In genomic region chr7:49809562-49809961, GRCm38 (mm10) we compare ENCODE assay signal across 21 mouse cellular contexts.
"Had no signal": no experiment of that assay in that cellular context is flagged by ENCODE, and none has a peak within 500 bp of the region (broad histone marks: within the 10 kb centered on the region; RNA-seq: fewer than 3 reads in every experiment).

No protein-coding gene starts in this region.

- ATAC-seq: liver, embryonic 12.5 days had no signal

- H3K4me2 ChIP-seq: limb, embryonic 13.5 days; liver, embryonic 12.5 days; liver, embryonic 15.5 days; lung, embryonic 15.5 days; midbrain, embryonic 11.5 days had no signal

- H3K27me3 ChIP-seq: limb, embryonic 13.5 days; liver, embryonic 12.5 days; liver, embryonic 15.5 days; lung, embryonic 15.5 days had no signal

- H3K4me1 ChIP-seq: limb, embryonic 10.5 days; limb, embryonic 13.5 days; lung, embryonic 15.5 days had no signal

- H3K27ac ChIP-seq: layer of hippocampus, adult 2 months; limb, embryonic 10.5 days; limb, embryonic 13.5 days; liver, embryonic 12.5 days; liver, embryonic 15.5 days; lung, embryonic 15.5 days; stomach, postnatal 0 days had no signal

- H3K4me3 ChIP-seq: layer of hippocampus, adult 2 months; limb, embryonic 10.5 days; limb, embryonic 13.5 days; liver, embryonic 12.5 days; liver, embryonic 15.5 days; lung, embryonic 15.5 days had no signal

- H3K9me3 ChIP-seq: limb, embryonic 10.5 days; limb, embryonic 13.5 days; liver, embryonic 12.5 days; liver, embryonic 15.5 days; lung, embryonic 15.5 days had no signal

- DNase-seq: kidney, adult 11 months; kidney, adult 8-10 months; kidney, postnatal 10 days; kidney, postnatal 4 days; layer of hippocampus, adult 9-11 months; liver; lung, adult 18-20 months; lung, postnatal 14 days; lung, postnatal 4 days; midbrain, embryonic 14.5 days; right cerebral cortex, postnatal 4 days; thymus, adult 2 months; thymus, postnatal 14 days had no signal

- H3K9ac ChIP-seq: limb, embryonic 13.5 days; liver, embryonic 12.5 days; liver, embryonic 15.5 days; lung, embryonic 15.5 days had no signal
